Mouse (Mus musculus) midbrain, embryonic 14.5 days (tissue): ENCODE results near the gene Vps53. TPM values are rescaled to one million over a fixed set of nuclear protein-coding genes. Genes with fewer than 3 reads are reported as not detected.
A peak's percentile ranks its signal among the peaks of the same experiment; 100 is the strongest.
"Not testable (repeated sequence)": the region's sequence is repeated elsewhere in the genome, so short reads cannot be mapped to it uniquely, and the experiment has no call there.

ENCODE experiments used
- ATAC-seq: fragments of 200-750 bp; cut with Nextera tagmentation; 2 replicates; pipeline ENCODE4 v1.8.0; 2017; ENCODE audit warnings: moderate number of reproducible peaks, moderate library complexity; ENCODE audit not compliant: low FRiP score, low TSS enrichment
- DNase-seq: peaks from one replicate; pipeline ENCODE4 v3.0.0-alpha.2; 2015
- H3K27ac ChIP-seq: fragments of 300-500 bp; sonication (generic); replicated peaks from 2 replicates; pipeline ENCODE4 v1.5.1; 2014; ENCODE audit warnings: mild to moderate bottlenecking, low read depth, low read length, moderate library complexity
- H3K27me3 ChIP-seq: fragments of 300-500 bp; sonication (generic); 2 replicates; pipeline ENCODE4 v1.6.1; 2014; ENCODE audit warnings: low read length, control low read depth, mixed read lengths; ENCODE audit not compliant: control insufficient read depth, insufficient read depth
- H3K36me3 ChIP-seq: fragments of 300-500 bp; sonication (generic); 2 replicates; pipeline ENCODE4 v1.6.1; 2014; ENCODE audit warnings: low read length, control low read depth; ENCODE audit not compliant: control insufficient read depth, insufficient read depth
- H3K4me1 ChIP-seq: fragments of 300-500 bp; sonication (generic); 2 replicates; pipeline ENCODE4 v1.6.1; 2014; ENCODE audit warnings: mild to moderate bottlenecking, antibody characterized with exemption, low read length, control low read depth; ENCODE audit not compliant: control insufficient read depth, insufficient read depth
- H3K4me2 ChIP-seq: fragments of 300-500 bp; sonication (generic); 2 replicates; pipeline ENCODE4 v1.6.1; 2014; ENCODE audit warnings: mild to moderate bottlenecking, low read length, moderate library complexity
- H3K4me3 ChIP-seq: fragments of 300-500 bp; sonication (generic); replicated peaks from 2 replicates; pipeline ENCODE4 v1.5.1; 2014; ENCODE audit warnings: low read depth, low read length
- H3K9ac ChIP-seq: fragments of 300-500 bp; sonication (generic); replicated peaks from 2 replicates; pipeline ENCODE4 v1.6.1; 2014; ENCODE audit warnings: mild to moderate bottlenecking, low read length, moderate library complexity
- H3K9me3 ChIP-seq: fragments of 300-500 bp; sonication (generic); 2 replicates; pipeline ENCODE4 v1.6.1; 2016; ENCODE audit warnings: low read length, control low read depth, mixed read lengths; ENCODE audit not compliant: control insufficient read depth
- WGBS: fragments of 180-500 bp; shearing (Covaris S2); extraction: QIAGEN DNeasy Blood & Tissue Kit; methylation state at CpG from one replicate; pipeline ENCODE4 v1.1.7; 2014; 5-methylcytosine and 5-hydroxymethylcytosine counted together
- polyA plus RNA-seq: library from polyadenylated mRNA; unstranded; fragments of >200 nt; fragmentation: Nextera tagmentation; extraction: Ambion mirVana; gene quantifications from 2 replicates; pipeline ENCODE4 v1.2.1, GENCODE M21; 2014

The Vps53 gene
- polyA plus RNA-seq, 1 experiment from 2014 or later: 66.8 TPM

DNA sequence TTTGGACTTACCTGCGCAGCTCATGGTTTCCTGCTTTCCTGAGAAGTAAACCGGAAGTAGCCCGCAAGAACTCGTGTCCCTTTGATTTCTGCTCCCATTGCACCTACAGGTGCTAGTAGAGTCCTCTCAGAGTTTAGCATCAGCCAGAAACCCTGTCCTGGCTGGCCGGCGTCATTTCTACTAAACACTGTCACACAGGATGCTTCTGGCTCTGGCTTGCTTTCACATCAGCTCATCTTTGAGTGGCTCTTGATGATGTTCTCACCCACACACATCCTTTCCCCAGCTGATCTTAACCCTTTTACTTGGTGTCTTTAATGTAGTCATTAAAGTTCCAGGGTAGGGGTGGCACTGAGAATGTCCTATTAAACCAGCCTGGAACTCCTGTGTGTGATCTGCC, 164.2 kb downstream of the Vps53 start:
- H3K27ac ChIP-seq: no peak overlapping the region
- H3K4me3 ChIP-seq: no peak overlapping the region
- H3K27me3 ChIP-seq: no peaks in the 10 kb centered on the region
- H3K9ac ChIP-seq: no peak overlapping the region
- WGBS: 91% methylated on average over 6 of the region's 6 CpGs
- H3K4me2 ChIP-seq: no peak overlapping the region
- no peak for ATAC-seq
- no peaks in the 10 kb centered on the region for H3K4me1 ChIP-seq
- H3K9me3 ChIP-seq: no peaks in the 10 kb centered on the region
- no peak for DNase-seq
- H3K36me3 ChIP-seq: no peaks in the 10 kb centered on the region

DNA sequence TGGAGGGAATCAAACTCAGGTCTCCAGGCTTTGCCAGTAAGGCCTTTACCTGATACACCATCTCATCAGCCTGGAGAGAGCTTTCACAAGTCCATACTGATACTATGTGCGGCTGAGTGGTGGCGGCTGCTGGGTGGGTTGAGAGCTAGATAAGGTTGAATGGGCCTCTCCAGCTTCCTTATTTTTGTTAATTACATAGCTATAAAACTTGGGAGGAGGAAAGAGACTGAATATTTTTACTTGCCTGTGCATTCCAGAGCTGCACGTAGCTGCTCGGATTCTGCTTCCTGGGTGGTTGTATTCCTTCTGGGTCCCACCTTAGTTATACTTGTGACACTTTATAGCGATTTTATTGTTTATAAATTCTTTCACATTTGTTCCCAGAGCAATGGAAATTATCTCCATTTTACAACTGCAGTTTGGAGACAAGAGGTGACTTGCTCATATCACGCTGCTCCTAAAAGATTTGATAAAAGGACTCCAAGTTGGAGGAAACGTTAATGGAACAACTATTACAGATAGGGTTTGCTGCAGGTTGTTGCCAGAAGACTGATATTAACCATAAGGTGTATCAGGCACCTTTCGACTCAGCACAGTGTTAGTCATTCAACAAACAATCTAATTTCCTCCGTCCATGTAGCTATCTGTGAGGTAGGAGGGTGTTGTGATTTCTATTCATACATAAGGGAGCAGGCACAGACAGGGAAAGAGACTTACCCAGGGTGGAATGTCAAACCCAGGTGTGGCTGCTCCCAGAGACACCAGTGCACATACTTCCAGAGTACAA, 168.4 kb downstream of the Vps53 start:
- Histone ChIP-seq H3K9ac (no peak overlapping the region), H3K9me3 (no peaks in the 10 kb centered on the region), H3K27ac (no peak overlapping the region), H3K4me2 (no peak overlapping the region), H3K36me3 (no peaks in the 10 kb centered on the region), H3K4me1 (no peaks in the 10 kb centered on the region), H3K4me3 (no peak overlapping the region), H3K27me3 (no peaks in the 10 kb centered on the region)
- ATAC-seq: no peak
- no peak for DNase-seq
- WGBS: 87% methylated on average over 9 of the region's 9 CpGs

DNA sequence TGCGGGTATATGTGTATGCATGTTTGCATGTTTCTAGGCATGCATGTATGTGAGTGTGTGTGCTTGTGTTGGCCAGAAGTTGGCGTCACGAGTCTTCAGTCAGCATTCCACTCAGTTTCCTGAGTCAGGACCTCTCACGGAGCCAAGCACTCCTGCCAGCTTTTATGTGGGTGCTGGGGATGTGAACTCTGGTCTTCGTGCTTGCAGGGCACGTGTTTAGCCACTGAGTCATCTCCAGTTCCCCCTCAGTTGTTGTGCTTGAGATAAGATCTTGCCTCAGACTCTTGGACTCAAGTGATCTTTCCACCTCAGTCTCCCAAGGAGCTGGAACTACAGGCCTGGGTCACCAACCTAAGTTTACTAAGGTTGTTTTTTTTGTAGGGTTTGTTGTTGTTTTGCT, 170.3 kb downstream of the Vps53 start:
- Histone ChIP-seq H3K4me1 (no peaks in the 10 kb centered on the region), H3K27me3 (no peaks in the 10 kb centered on the region), H3K27ac (no peak overlapping the region), H3K4me3 (no peak overlapping the region), H3K36me3 (no peaks in the 10 kb centered on the region), H3K4me2 (no peak overlapping the region), H3K9me3 (no peaks in the 10 kb centered on the region), H3K9ac (no peak overlapping the region)
- DNase-seq: no peak
- no peak for ATAC-seq
- WGBS: 88% methylated on average over 6 of the region's 6 CpGs

DNA sequence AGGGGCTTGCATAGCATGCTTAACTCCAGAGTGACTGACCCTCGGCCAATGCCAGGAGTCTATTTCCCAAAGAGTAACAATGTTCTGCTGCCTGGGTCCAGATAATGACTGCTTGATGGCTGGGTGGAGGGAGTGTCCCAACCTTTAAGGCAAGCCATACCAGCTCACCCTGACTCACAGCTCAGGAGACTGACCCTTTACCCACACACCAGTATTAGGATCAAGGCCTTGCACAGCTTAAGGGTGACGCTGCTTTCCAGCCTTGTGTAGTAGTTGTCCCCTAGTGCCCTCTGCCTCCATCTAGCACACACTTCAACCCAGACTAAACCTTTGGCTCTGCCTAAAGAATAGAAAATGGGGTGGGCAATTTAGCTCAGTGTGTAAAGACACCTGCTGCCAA, 171.3 kb downstream of the Vps53 start:
- DNase-seq (no peak), ATAC-seq (no peak)
- Histone ChIP-seq H3K4me1 (no peaks in the 10 kb centered on the region), H3K27me3 (no peaks in the 10 kb centered on the region), H3K36me3 (no peaks in the 10 kb centered on the region), H3K27ac (no peak overlapping the region), H3K4me3 (no peak overlapping the region), H3K9ac (no peak overlapping the region), H3K4me2 (no peak overlapping the region), H3K9me3 (no peaks in the 10 kb centered on the region)
- 82% methylated on average over 2 of the region's 2 CpGs for WGBS

DNA sequence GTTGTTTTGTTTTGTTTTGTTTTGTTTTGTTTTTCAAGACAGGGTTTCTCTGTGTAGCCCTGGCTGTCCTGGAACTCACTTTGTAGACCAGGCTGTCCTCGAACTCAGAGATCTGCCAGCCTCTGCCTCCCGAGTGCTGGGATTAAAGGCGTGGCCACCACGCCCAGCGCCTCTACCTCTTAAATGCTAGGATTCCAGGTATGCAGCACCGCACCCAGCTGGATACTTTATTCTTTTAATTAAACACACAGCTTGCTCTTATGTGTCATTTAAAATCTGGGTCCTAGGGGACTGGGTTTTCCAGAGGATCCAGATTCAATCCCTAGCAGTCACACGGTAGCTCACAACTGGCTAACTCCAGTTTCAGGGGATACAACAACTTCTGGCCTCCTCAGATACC, 175.2 kb downstream of the Vps53 start:
- not testable (repeated sequence) for H3K9ac ChIP-seq, H3K9me3 ChIP-seq, H3K4me1 ChIP-seq, H3K36me3 ChIP-seq, DNase-seq, ATAC-seq, H3K4me3 ChIP-seq, H3K4me2 ChIP-seq, H3K27ac ChIP-seq, H3K27me3 ChIP-seq
- 91% methylated on average over 7 of the region's 7 CpGs for WGBS

DNA sequence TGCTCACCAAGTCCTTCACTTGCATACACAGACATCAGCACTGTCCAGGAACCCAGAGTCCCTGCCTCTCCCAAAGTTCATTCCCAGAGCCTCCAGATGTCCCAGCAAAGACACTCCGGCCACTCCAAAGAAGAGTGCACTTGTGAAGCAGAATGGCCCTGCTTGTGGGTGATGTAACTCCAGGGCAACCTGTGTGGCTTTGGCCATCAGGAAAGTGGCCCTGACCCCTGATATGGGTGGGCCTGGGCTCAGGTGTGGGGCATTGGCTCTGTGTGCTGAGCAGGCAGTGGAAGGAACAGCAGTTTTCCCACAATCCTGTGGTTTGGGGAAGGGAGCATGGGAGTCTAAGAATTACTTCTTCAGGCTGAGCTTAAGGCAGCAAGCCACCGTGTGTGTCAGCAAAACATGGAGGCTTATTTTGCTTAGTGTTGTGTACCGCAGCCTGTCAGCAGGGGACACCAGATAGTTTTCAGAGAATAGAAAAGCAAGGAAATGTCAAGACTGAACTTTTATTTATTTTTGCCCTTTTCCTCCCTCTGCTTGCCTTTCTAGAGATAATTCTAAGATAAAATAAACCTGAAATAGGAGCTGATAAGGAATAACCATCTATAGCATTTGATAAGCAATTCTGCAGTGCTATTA, 178.1 kb downstream of the Vps53 start:
- Histone ChIP-seq H3K4me2 (no peak overlapping the region), H3K9ac (no peak overlapping the region), H3K9me3 (no peaks in the 10 kb centered on the region), H3K4me1 (0 out of 2 replicates have a peak, but pooled peaks cover 8% of the 10 kb centered on the region), H3K36me3 (no peaks in the 10 kb centered on the region), H3K27ac (no peak overlapping the region), H3K27me3 (no peaks in the 10 kb centered on the region), H3K4me3 (no peak overlapping the region)
- no peak for DNase-seq
- no peak for ATAC-seq
- WGBS: 59% methylated on average over 3 of the region's 3 CpGs

DNA sequence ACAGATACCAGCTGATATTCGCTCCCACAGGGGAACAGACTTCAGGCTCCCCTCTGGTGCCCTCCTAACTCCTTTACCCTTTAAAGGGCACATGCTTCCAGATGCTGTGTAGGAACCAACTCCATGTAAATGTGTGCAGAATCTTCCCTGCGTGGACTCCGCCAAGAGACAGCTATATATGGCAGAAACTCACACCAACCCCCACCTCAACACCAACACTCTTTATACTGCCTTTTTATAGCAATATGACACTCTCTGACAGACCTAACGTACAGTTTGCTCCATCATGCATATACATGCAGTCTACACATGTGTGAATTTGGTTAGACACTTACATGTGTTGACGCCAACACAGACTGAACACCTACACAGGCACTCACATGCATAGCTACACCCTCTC, 178.7 kb downstream of the Vps53 start:
- Histone ChIP-seq H3K4me3 (no peak overlapping the region), H3K4me1 (0 out of 2 replicates have a peak, but pooled peaks cover 8% of the 10 kb centered on the region), H3K36me3 (no peaks in the 10 kb centered on the region), H3K4me2 (no peak overlapping the region), H3K27ac (no peak overlapping the region), H3K9me3 (no peaks in the 10 kb centered on the region), H3K9ac (no peak overlapping the region), H3K27me3 (no peaks in the 10 kb centered on the region)
- DNase-seq (no peak), ATAC-seq (no peak)
- 88% methylated on average over 5 of the region's 5 CpGs for WGBS

DNA sequence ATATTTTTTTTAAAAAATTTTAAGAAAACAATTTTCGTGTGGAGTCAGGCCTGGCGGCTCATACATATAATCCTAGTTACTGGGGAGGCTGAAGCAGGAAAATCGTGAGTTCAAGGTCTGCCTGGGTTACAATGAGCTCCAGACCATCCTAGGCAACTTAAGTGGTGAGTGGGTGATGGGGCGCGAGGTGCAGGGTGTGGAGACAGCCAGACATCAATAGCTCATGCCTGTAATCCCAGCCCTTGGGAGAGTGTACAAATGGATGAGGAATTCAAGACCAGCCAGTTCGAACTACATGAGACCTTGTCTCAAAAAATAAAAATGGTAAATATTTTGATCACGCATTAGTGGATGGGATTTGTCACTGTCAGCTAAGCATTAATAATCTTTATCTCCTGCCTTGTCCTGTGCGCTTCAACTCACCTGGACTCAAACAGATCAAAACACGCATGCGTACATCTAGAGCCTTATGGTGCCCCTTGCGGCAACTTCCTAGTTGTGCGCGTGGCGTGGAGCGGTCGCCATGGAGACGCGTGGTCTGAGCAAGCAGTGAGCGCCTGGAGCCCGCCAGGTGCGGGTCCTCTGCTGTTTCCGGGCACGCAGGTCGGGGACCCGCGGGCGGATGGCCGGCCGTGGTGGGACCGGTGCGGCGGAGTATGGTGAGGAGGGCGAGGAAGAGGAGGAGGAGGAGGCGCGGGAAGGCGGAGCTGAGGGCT, 179.8 kb downstream of the Vps53 start, which contains the start of gene 1700016K19Rik:
Gene 1700016K19Rik (plus strand): TSS at position 473 of the 716 bp plus-strand sequence.
- H3K4me1 ChIP-seq: 0 out of 2 replicates have a peak, but pooled peaks cover 8% of the 10 kb centered on the region
- H3K4me2 ChIP-seq: peak within 1 kb of the TSS; percentile 72
- H3K27ac ChIP-seq: no peak within 1 kb of the TSS
- no peaks in the 10 kb centered on the region for H3K27me3 ChIP-seq
- H3K36me3 ChIP-seq: no peaks in the 10 kb centered on the region
- peak within 1 kb of the TSS; percentile 48 for H3K4me3 ChIP-seq
- H3K9me3 ChIP-seq: no peaks in the 10 kb centered on the region
- WGBS: 13% methylated on average over 34 of the region's 36 CpGs
- DNase-seq: peak; percentile 93
- H3K9ac ChIP-seq: peak within 1 kb of the TSS; percentile 42; the same call in 1 of the 2 replicates
- ATAC-seq: peak; percentile 62
